Mouse (Mus musculus) forebrain, embryonic 15.5 days (tissue): ENCODE results near the gene Hacl1. TPM values are rescaled to one million over a fixed set of nuclear protein-coding genes. Genes with fewer than 3 reads are reported as not detected.

ENCODE experiments used
- ATAC-seq: fragments of 200-750 bp; cut with Nextera tagmentation; replicated peaks from 2 replicates; pipeline ENCODE4 v1.8.0; 2017; ENCODE audit warnings: mild to moderate bottlenecking, moderate TSS enrichment, moderate library complexity
- H3K27ac ChIP-seq: fragments of 300-500 bp; sonication (generic); replicated peaks from 2 replicates; pipeline ENCODE4 v1.5.1; 2015; ENCODE audit warnings: mild to moderate bottlenecking, inconsistent platforms
- H3K27me3 ChIP-seq: fragments of 300-500 bp; sonication (generic); 2 replicates; pipeline ENCODE4 v1.6.1; 2015; ENCODE audit warnings: inconsistent platforms
- H3K36me3 ChIP-seq: fragments of 300-500 bp; sonication (generic); 2 replicates; pipeline ENCODE4 v1.6.1; 2015; ENCODE audit warnings: mild to moderate bottlenecking, inconsistent platforms
- H3K4me1 ChIP-seq: fragments of 300-500 bp; sonication (generic); 2 replicates; pipeline ENCODE4 v1.6.1; 2015; ENCODE audit warnings: inconsistent platforms
- H3K4me2 ChIP-seq: fragments of 300-500 bp; sonication (generic); replicated peaks from 2 replicates; pipeline ENCODE4 v1.6.1; 2015; ENCODE audit warnings: mild to moderate bottlenecking, inconsistent platforms
- H3K4me3 ChIP-seq: fragments of 300-500 bp; sonication (generic); 2 replicates; pipeline ENCODE4 v1.5.1; 2015; ENCODE audit warnings: mild to moderate bottlenecking, inconsistent platforms
- H3K9ac ChIP-seq: fragments of 300-500 bp; sonication (generic); replicated peaks from 2 replicates; pipeline ENCODE4 v1.6.1; 2015; ENCODE audit warnings: mild to moderate bottlenecking, inconsistent platforms
- H3K9me3 ChIP-seq: fragments of 300-500 bp; sonication (generic); 2 replicates; pipeline ENCODE4 v1.6.1; 2016; ENCODE audit warnings: inconsistent platforms
- WGBS: fragments of 180-500 bp; shearing (Covaris S2); methylation state at CpG from one replicate; pipeline ENCODE4 v1.1.7; 2015; ENCODE audit warnings: mixed read lengths; 5-methylcytosine and 5-hydroxymethylcytosine counted together
- polyA plus RNA-seq: library from polyadenylated mRNA; unstranded; fragments of >200 nt; fragmentation: Nextera tagmentation; extraction: Ambion mirVana; gene quantifications from 2 replicates; pipeline ENCODE4 v1.2.1, GENCODE M21; 2015

Gene Hacl1
- polyA plus RNA-seq, 1 experiment from 2014 or later = 9.3 TPM

- no peaks in the 10 kb centered on the region for H3K9me3 ChIP-seq
- H3K9ac ChIP-seq = no peak overlapping the region
- no peak overlapping the region for H3K4me3 ChIP-seq
- WGBS = 66% methylated on average over 5 of the region's 5 CpGs
- ATAC-seq = no peak
- H3K27me3 ChIP-seq = no peaks in the 10 kb centered on the region
- no peak overlapping the region for H3K4me2 ChIP-seq
- no peaks in the 10 kb centered on the region for H3K4me1 ChIP-seq
- no peaks in the 10 kb centered on the region for H3K36me3 ChIP-seq
- H3K27ac ChIP-seq = no peak overlapping the region
These were observed 81.9 kb downstream of the Hacl1 start for GRCm38 (mm10) chr14:31559216-31559615.

GRCm38 (mm10) chr14:31557784-31558183, 83.3 kb downstream of the Hacl1 start:
- ATAC-seq = no peak
- Histone ChIP-seq H3K4me1 (no peaks in the 10 kb centered on the region), H3K27ac (no peak overlapping the region), H3K4me2 (no peak overlapping the region), H3K9ac (no peak overlapping the region), H3K27me3 (no peaks in the 10 kb centered on the region), H3K9me3 (no peaks in the 10 kb centered on the region), H3K36me3 (no peaks in the 10 kb centered on the region), H3K4me3 (no peak overlapping the region)
- 85% methylated on average over 9 of the region's 9 CpGs for WGBS

DNA sequence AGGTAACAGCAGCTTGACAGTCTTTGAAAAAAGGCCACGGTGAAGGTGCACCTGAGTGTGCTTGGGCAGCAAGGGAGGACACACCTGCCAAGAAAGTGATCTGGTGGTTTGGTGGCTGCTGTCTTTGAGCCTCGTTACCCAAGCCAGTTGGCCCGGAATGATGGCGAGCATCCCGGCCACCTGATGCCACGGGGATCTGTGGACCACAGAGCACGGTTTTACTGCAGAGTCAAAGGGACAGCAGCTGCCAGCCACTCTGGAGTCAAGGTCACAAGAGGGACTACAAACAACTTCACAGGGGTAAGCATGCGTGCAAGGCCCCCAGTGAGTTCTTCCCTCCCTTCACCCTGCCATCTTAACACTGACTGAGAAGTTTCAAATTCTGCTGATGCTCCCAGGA, 83.8 kb downstream of the Hacl1 start:
- no peak overlapping the region for H3K4me3 ChIP-seq
- H3K27me3 ChIP-seq = no peaks in the 10 kb centered on the region
- no peak overlapping the region for H3K27ac ChIP-seq
- no peak overlapping the region for H3K4me2 ChIP-seq
- no peaks in the 10 kb centered on the region for H3K36me3 ChIP-seq
- 78% methylated on average over 8 of the region's 8 CpGs for WGBS
- no peak overlapping the region for H3K9ac ChIP-seq
- H3K4me1 ChIP-seq = no peaks in the 10 kb centered on the region
- ATAC-seq = no peak
- no peaks in the 10 kb centered on the region for H3K9me3 ChIP-seq

GRCm38 (mm10) chr14:31556526-31557260, 84.4 kb downstream of the Hacl1 start:
- H3K36me3 ChIP-seq = no peaks in the 10 kb centered on the region
- no peak for ATAC-seq
- no peak overlapping the region for H3K4me2 ChIP-seq
- no peak overlapping the region for H3K27ac ChIP-seq
- no peaks in the 10 kb centered on the region for H3K27me3 ChIP-seq
- H3K9me3 ChIP-seq = no peaks in the 10 kb centered on the region
- WGBS = 82% methylated on average over 9 of the region's 9 CpGs
- no peaks in the 10 kb centered on the region for H3K4me1 ChIP-seq
- no peak overlapping the region for H3K9ac ChIP-seq
- H3K4me3 ChIP-seq = no peak overlapping the region

DNA sequence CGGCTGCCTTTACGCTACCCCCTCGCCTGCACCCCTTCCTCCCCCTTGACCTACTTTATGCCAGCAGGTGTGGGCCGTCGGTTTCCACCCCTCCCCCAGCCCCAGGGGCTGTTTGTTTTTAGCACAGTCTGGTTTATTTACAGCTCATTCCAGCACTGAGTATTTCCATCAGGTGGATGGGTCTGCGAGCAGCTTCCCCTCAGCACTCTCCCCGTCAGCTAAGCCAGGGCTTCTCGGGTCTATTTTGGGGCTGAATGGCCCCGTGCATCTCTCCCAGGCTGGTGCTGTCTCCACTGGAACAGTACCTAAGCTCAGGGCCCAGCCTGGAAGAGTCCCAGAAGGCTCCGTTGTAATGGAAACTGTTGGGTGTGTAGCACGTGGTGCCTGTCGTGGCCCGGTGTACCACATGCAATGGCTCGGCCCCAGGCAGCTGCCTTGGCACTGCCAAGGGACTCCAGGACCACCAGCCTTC, 85.1 kb downstream of the Hacl1 start:
- 76% methylated on average over 14 of the region's 14 CpGs for WGBS
- H3K4me2 ChIP-seq = no peak overlapping the region

DNA sequence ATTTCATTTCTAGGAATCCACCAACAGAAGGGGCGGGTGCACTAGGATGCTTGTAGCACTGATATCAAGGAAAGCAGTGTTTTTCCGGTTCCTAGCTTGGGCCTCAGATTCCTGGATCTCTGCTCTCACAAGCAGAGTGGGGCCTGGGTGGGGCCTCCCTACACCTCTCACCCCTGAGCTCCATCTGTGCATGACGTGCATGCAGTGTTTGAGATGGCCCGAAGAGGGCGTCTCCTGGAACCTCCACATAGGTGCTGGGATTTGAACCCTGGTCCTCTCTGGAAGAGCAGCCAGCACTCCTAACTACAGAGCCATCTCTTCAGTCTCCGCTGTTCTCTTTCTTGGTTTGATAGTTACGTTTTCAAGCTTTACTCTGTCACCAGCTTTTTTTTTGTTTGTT, 86.1 kb downstream of the Hacl1 start:
- Histone ChIP-seq H3K4me3 (no peak overlapping the region), H3K36me3 (no peaks in the 10 kb centered on the region)
- 90% methylated on average over 7 of the region's 7 CpGs for WGBS

More for the DNA sequence above, 85.1 kb downstream of the Hacl1 start:
- Histone ChIP-seq H3K27ac (no peak overlapping the region), H3K36me3 (no peaks in the 10 kb centered on the region), H3K4me1 (no peaks in the 10 kb centered on the region), H3K9ac (no peak overlapping the region), H3K27me3 (no peaks in the 10 kb centered on the region), H3K9me3 (no peaks in the 10 kb centered on the region), H3K4me3 (no peak overlapping the region)
- ATAC-seq = no peak

More for the DNA sequence above, 86.1 kb downstream of the Hacl1 start:
- Histone ChIP-seq H3K27me3 (no peaks in the 10 kb centered on the region), H3K9me3 (no peaks in the 10 kb centered on the region), H3K27ac (no peak overlapping the region), H3K4me1 (no peaks in the 10 kb centered on the region), H3K4me2 (no peak overlapping the region), H3K9ac (no peak overlapping the region)
- no peak for ATAC-seq

Other genes with a start within 250 kb of the Hacl1 start
- 111 and 115 TPM in 2 replicates for gene Sh3bp5, start 205.2 kb downstream of the Hacl1 start, polyA plus RNA-seq
- gene Eaf1, start 146.9 kb downstream of the Hacl1 start, polyA plus RNA-seq = 11.0 and 11.2 TPM in 2 replicates
- gene Mettl6, start 146.2 kb downstream of the Hacl1 start, polyA plus RNA-seq = 55.4 and 62.4 TPM in 2 replicates
- gene Colq, start 49.9 kb downstream of the Hacl1 start, polyA plus RNA-seq = not detected in 2 replicates
- 0.37 and 0.78 TPM in 2 replicates for gene Gm49387, start 408 bp downstream of the Hacl1 start, polyA plus RNA-seq
- gene Btd, start 258 bp downstream of the Hacl1 start, polyA plus RNA-seq = 15.1 and 16.6 TPM in 2 replicates
- 11.6 and 12.3 TPM in 2 replicates for gene Ankrd28, start 189.4 kb upstream of the Hacl1 start, polyA plus RNA-seq